ENCODE assay signal across 8 mouse cellular contexts in genomic region chr2:10080310-10081010, GRCm38 (mm10). TPM values are rescaled to one million over a fixed set of nuclear protein-coding genes. Genes with fewer than 3 reads are reported as not detected.
DNase-seq lines count a peak whose midpoint lies in the region; ATAC-seq and TF ChIP-seq lines count a peak whose summit lies in the region.

Gene Atp5c1, minus strand, starts transcription at chr2:10080510.
Gene Kin, plus strand, starts transcription at chr2:10080593.

- TF ChIP-seq POLR2A in limb, embryonic 14.5 days (IDR thresholded peaks at IDR 0.05; ENCODE audit: borderline replicate concordance, extremely low read depth, insufficient read depth, insufficient read length), result peak; percentile 86

- under 1% methylated on average over 52 of the region's 61 CpGs for WGBS in embryonic facial prominence, embryonic 14.5 days
- under 1% methylated on average over 48 of the region's 61 CpGs for WGBS in limb, embryonic 14.5 days
- under 1% methylated on average over 61 of the region's 61 CpGs for WGBS in midbrain, postnatal 0 days

- H3K36me3 ChIP-seq in embryonic facial prominence, embryonic 14.5 days (ENCODE audit: control insufficient read depth, insufficient read depth, low read length), result 0 out of 2 replicates have a peak, but pooled peaks cover 14% of the 10 kb centered on the region
- H3K36me3 ChIP-seq in limb, embryonic 14.5 days (ENCODE audit: control insufficient read depth, insufficient read depth, low read length), result peaks cover 3% of the 10 kb centered on the region; the same call in 1 of the 2 replicates
- no peaks in the 10 kb centered on the region for H3K36me3 ChIP-seq in midbrain, postnatal 0 days (ENCODE audit: insufficient read depth, low read length)

- H3K4me1 ChIP-seq in embryonic facial prominence, embryonic 14.5 days (ENCODE audit: control insufficient read depth, insufficient read depth, low read length), result peaks cover 29% of the 10 kb centered on the region
- H3K4me1 ChIP-seq in limb, embryonic 14.5 days (ENCODE audit: control insufficient read depth, insufficient read depth, low read length), result peaks cover 23% of the 10 kb centered on the region
- peaks cover 27% of the 10 kb centered on the region for H3K4me1 ChIP-seq in midbrain, postnatal 0 days (ENCODE audit: insufficient read depth, low read length)

- no peaks in the 10 kb centered on the region for H3K9me3 ChIP-seq in embryonic facial prominence, embryonic 14.5 days (ENCODE audit: control insufficient read depth, low read length)
- no peaks in the 10 kb centered on the region for H3K9me3 ChIP-seq in limb, embryonic 14.5 days (ENCODE audit: control insufficient read depth, low read length)
- no peaks in the 10 kb centered on the region for H3K9me3 ChIP-seq in midbrain, postnatal 0 days (ENCODE audit: low read length)

- peak within 1 kb of the TSS; percentile 99 for H3K9ac ChIP-seq in embryonic facial prominence, embryonic 14.5 days (ENCODE audit: low read depth, low read length)
- peak within 1 kb of the TSS; percentile 99 for H3K9ac ChIP-seq in limb, embryonic 14.5 days (ENCODE audit: low read depth, low read length, severe bottlenecking)
- peak within 1 kb of the TSS; percentile 97 for H3K9ac ChIP-seq in midbrain, postnatal 0 days (replicated peaks; ENCODE audit: low read length, poor library complexity, severe bottlenecking)

- H3K27me3 ChIP-seq in embryonic facial prominence, embryonic 14.5 days (replicated peaks; ENCODE audit: control insufficient read depth, insufficient read depth, low read length), result no peaks in the 10 kb centered on the region
- H3K27me3 ChIP-seq in limb, embryonic 14.5 days (ENCODE audit: control insufficient read depth, insufficient read depth, low read length), result no peaks in the 10 kb centered on the region
- H3K27me3 ChIP-seq in midbrain, postnatal 0 days (ENCODE audit: insufficient read depth, low read length), result no peaks in the 10 kb centered on the region

- H3K4me2 ChIP-seq in embryonic facial prominence, embryonic 14.5 days (ENCODE audit: low read depth, low read length), result peak within 1 kb of the TSS; percentile 82
- peak within 1 kb of the TSS; percentile 68 for H3K4me2 ChIP-seq in limb, embryonic 14.5 days (replicated peaks; ENCODE audit: low read depth, low read length, severe bottlenecking)
- H3K4me2 ChIP-seq in midbrain, postnatal 0 days (ENCODE audit: low read depth, low read length, poor library complexity, severe bottlenecking), result peak within 1 kb of the TSS; percentile 72

- peak within 1 kb of the TSS; percentile 99 for H3K4me3 ChIP-seq in embryonic facial prominence, embryonic 14.5 days (ENCODE audit: low read depth, low read length)
- H3K4me3 ChIP-seq in limb, embryonic 14.5 days (replicated peaks; ENCODE audit: low read length), result peak within 1 kb of the TSS; percentile 93
- peak within 1 kb of the TSS; percentile 77 for H3K4me3 ChIP-seq in midbrain, postnatal 0 days (ENCODE audit: low read depth, low read length)

- peak; percentile 96 for DNase-seq in 3T3-L1 (ENCODE audit: low read depth, low spot score)
- DNase-seq in adrenal gland, postnatal 4 days (ENCODE audit: low spot score in 2 of 2), result peak; percentile 91 to 94
- peak; percentile 98 for DNase-seq in embryonic facial prominence, embryonic 14.5 days (ENCODE audit: low spot score)
- peak; percentile 97 for DNase-seq in heart, adult 8-10 months (ENCODE audit: low spot score)
- peak; percentile 97 for DNase-seq in kidney, adult 9 months
- peak; percentile 97 for DNase-seq in limb, embryonic 14.5 days (ENCODE audit: low spot score)
- peak; percentile 99 for DNase-seq in midbrain, postnatal 0 days (ENCODE audit: low spot score)
- peak; percentile 93 to 96 for DNase-seq in spleen, postnatal 14 days (ENCODE audit: low spot score in 2 of 2)

- TF ChIP-seq CTCF in midbrain, postnatal 0 days (IDR thresholded peaks at IDR 0.05), result peak; percentile 68

- ATAC-seq in embryonic facial prominence, embryonic 14.5 days (ENCODE audit: low read depth), result peak; percentile 97
- peak; percentile 98 for ATAC-seq in limb, embryonic 14.5 days (ENCODE audit: low FRiP score, low read depth)
- ATAC-seq in midbrain, postnatal 0 days (ENCODE audit: low FRiP score), result peak; percentile 97

- H3K27ac ChIP-seq in embryonic facial prominence, embryonic 14.5 days (replicated peaks; ENCODE audit: low read depth, low read length), result peak within 1 kb of the TSS; percentile 91
- peak within 1 kb of the TSS; percentile 89 for H3K27ac ChIP-seq in limb, embryonic 14.5 days (replicated peaks; ENCODE audit: low read depth, low read length)
- peak within 1 kb of the TSS; percentile 95 for H3K27ac ChIP-seq in midbrain, postnatal 0 days (ENCODE audit: low read depth, low read length)

RNA-seq across cellular contexts. Expression of gene Atp5c1, which starts in this region (rescaled TPM):
- total RNA-seq in adrenal gland, postnatal 4 days (2021), result 100 to 1,000 TPM; 368 to 376 TPM
- polyA plus RNA-seq in embryonic facial prominence, embryonic 14.5 days (2014; fragmentation: Nextera tagmentation; extraction: Ambion mirVana), result 611 and 614 TPM in 2 replicates
- 1,000 to 10,000 TPM; 1,366 to 1,665 (median 1,521) TPM for total RNA-seq in heart, adult 8-10 months (2022)
- polyA plus RNA-seq in limb, embryonic 14.5 days (2012; rRNA removed), result 320 and 334 TPM in 2 replicates
- polyA plus RNA-seq in limb, embryonic 14.5 days (2014; fragmentation: Nextera tagmentation; extraction: Ambion mirVana), result 568 and 578 TPM in 2 replicates
- total RNA-seq in midbrain, postnatal 0 days (2014; rRNA removed), result 458 and 510 TPM in 2 replicates
- polyA plus RNA-seq in midbrain, postnatal 0 days (2015; fragmentation: Nextera tagmentation; extraction: Ambion mirVana), result 634 and 663 TPM in 2 replicates

RNA-seq across cellular contexts. Expression of gene Kin, which starts in this region (rescaled TPM):
- 10 to 100 TPM; 21.2 to 25.5 TPM for total RNA-seq in adrenal gland, postnatal 4 days (2021)
- 22.7 and 24.3 TPM in 2 replicates for polyA plus RNA-seq in embryonic facial prominence, embryonic 14.5 days (2014; fragmentation: Nextera tagmentation; extraction: Ambion mirVana)
- 10 to 100 TPM in 1 of 4 experiments, 1 to 10 TPM in 3; 6.5 to 10.3 (median 8.3) TPM for total RNA-seq in heart, adult 8-10 months (2022)
- polyA plus RNA-seq in limb, embryonic 14.5 days (2012; rRNA removed), result 11.0 and 18.5 TPM in 2 replicates
- polyA plus RNA-seq in limb, embryonic 14.5 days (2014; fragmentation: Nextera tagmentation; extraction: Ambion mirVana), result 25.3 and 27.4 TPM in 2 replicates
- 5.8 and 5.9 TPM in 2 replicates for total RNA-seq in midbrain, postnatal 0 days (2014; rRNA removed)
- polyA plus RNA-seq in midbrain, postnatal 0 days (2015; fragmentation: Nextera tagmentation; extraction: Ambion mirVana), result 14.8 and 18.5 TPM in 2 replicates

Comparison
In these comparisons a context has a peak if more than half of its experiments do, and no peak if none do; other contexts are left out.
1. Peak in every context shown above with its lines: DNase-seq, ATAC-seq, H3K4me3 ChIP-seq and H3K27ac ChIP-seq.